Mouse (Mus musculus): ENCODE results near the gene Wnk4.

Wnk4 gene

DNA sequence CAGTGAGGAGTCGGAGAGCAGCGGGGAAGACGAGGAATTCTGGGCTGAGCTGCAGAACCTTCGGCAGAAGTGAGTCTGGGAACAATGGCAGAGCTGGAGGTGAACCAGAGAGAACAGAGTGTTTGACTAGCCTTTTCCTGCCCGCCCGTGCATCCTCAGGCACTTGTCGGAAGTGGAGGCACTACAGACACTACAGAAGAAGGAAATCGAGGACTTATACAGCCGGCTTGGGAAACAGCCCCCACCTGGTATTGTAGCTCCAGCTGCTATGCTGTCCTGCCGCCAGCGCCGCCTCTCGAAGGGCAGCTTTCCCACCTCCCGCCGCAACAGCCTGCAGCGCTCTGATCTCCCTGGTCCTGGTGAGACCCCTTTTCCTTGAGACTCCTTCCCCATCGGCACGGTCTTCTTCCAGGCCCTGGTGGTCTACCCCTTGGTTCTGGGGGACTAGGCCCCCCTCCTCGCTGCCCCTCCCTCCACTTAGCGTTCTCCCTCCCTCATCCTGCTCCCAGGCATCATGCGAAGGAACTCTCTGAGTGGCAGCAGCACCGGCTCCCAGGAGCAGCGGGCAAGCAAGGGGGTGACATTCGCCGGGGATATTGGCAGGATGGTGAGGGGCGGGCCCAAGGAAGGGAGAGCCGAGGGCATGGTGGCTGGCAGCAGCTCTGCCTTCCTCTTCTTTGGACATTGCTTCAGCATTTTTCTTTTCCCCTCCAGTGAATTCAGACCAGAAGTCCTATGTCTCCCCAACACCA, 16.1 kb downstream of the Wnk4 start:
- no peak for DNase-seq (ENCODE audit: low spot score in 2 of 2)

DNA sequence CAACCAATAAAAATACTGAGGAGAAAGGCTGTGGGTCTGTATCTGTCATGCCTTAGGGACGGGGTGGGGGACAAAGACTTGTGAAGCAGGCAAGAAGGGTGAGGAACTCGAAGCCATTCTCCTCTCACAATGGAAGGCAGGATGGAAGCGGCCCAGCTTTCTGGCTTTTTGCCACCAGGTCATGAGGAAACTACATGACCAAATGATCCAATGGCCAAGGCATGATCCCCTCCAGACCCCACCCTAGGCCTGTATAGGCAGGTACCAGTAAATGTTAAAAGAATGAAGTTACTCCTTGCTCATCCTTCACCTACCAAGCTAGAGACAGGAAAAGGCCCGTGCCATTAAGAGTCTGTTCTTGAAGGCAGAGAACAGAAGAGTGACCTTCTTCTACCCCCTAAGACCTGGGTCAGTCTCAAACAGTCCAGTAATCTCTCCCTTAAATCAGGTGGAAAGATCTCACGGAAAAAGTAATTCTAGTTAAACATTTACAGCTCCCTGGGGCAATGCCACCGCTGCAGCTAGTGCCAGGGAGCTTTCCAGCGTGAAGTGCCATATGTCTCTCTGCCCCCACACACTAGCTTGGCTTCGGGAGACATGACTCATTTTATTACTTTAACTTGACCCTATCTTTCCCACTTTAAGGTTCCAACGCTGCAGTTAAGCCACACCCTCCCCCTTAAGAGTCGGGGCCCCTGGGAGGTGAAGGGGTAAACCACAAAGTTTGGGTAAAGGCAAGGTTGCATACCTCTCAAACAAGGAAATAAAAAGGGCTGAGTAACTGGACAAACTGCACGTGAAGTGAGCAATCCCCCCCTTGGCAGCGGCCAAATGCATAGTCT, 17.2 kb downstream of the Wnk4 start:
- DNase-seq (ENCODE audit: low spot score in 2 of 2), result no peak

DNA sequence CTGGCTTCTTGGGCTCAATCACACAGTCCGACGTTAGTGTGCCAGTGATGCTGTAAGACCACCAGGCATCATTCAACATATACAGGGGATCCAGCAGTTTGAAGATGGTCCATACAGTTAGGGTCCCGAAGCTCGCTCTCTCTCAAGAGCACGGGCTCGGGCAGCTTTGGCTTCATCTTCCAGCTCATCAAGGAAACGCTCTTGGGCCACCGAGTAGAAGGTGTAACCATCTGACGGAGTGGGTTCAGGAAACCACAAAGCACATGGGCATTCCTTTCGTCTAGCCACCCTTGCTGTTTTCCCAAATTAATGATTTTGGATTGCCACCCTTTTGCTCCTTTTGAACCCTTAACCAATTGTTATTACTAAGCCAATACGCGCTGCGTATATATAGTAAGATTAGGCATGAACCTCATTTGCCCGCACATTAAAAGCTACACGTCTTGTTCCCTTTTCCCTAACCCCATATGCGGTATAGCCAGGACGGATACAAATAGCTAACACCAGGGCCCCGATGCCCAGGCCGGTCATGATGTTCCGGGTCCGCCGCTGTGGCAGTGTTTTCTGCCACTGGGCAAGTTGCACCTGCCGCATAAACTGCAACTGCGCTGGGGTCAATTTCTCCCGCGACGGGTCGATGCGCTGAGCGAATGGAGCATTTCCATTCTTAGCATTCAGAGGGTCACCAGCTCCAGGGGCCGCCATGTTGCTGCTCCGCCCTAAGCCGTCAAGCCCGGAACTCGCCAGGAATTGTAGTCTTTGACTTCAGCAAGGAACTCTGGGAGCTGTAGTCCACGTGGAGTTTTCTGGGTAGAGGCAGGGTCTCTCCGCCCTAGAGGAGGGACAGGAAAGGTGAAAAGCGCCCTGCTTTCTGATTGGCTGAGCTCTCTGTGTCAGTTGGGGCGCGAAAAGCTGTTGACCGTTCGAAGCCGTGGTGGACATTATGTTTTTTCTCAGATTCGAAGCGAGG, 18.1 kb downstream of the Wnk4 start, which contains the start of the genes Cntd1 and Coa3:
Gene Cntd1, plus strand, starts transcription at position 790 of the 970 bp plus-strand sequence.
Gene Coa3, minus strand, starts transcription at position 892 of the 970 bp plus-strand sequence.
- DNase-seq (ENCODE audit: low spot score in 2 of 2), result peak; percentile 66 to 81

DNA sequence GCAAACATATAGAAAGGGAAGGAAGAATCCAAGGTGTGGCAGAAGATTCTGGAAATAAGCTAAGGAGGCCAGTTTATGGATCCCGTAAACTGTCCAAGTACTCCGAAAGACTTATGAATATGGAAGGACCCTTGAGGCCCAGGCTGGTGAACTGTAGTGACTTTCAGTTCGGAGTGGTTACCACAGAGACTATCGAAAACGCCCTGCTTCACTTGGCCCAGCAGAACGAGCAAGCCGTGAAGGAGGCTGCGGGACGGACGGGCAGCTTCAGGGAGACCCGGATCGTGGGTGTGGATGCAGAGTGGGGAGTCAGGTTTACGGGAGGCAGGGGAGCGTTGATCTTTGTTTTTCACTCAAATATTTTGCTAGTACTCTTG, 18.8 kb downstream of the Wnk4 start:
- no peak for DNase-seq (ENCODE audit: low spot score in 2 of 2)

DNA sequence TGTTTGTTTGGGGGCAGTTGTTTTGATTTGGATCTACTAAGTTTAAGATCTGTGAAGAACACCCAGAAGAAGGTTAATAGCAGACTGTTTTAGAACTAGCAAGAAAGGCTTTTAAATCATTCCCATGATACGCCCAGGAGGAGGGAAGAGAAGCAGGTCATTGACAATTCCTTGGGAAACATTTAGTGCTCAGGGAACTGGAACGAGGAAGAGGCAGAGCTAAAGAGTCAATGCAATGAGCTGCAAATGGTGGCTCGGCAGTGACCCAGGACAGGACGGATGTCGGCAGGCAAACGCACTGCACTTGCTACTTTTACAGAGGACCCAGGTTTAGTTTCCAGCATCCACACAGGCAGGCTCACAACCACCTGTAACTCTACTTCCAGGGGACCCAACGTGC, 20.5 kb downstream of the Wnk4 start:
- DNase-seq (ENCODE audit: low spot score in 2 of 2), result no peak

DNA sequence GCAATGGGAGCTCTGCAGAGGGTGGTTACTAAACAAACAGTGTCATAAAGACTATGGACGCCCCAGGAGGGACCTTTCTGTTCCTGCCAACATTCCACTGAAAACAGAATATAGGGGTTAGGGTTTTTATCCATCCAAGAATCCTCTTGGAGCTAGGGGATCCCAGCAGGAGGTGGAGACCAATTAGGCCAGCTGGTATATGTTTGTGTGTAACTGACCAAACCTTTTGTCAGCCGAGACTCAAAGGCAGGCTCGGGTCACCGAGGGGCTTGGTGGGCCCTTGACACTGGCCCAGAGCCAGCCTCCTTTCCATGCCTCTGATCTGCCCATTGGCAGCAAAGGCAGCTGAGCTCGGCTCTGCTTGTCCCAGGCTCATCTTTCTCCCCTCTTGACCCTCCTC, 22.5 kb downstream of the Wnk4 start:
- no peak for DNase-seq (ENCODE audit: low spot score in 2 of 2)

DNA sequence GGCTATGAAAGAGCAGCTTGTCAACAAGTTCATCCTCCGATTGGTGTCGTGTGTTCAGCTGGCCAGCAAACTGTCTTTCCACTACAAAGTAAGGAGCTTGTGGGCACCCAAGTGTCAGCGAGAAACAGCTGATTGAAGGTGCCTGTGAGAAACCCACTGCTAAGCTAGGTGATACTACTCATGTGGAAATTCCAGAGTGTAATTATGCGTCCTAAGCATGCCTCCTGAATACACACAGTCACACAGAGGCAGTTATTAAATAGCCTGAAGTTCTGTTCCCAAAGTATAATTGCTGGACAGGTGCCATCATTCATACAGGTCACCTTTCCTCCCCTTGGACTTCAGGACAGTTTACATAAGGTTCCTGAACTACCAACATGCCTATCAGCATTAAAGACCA, 23.4 kb downstream of the Wnk4 start:
- no peak for DNase-seq (ENCODE audit: low spot score in 2 of 2)

DNA sequence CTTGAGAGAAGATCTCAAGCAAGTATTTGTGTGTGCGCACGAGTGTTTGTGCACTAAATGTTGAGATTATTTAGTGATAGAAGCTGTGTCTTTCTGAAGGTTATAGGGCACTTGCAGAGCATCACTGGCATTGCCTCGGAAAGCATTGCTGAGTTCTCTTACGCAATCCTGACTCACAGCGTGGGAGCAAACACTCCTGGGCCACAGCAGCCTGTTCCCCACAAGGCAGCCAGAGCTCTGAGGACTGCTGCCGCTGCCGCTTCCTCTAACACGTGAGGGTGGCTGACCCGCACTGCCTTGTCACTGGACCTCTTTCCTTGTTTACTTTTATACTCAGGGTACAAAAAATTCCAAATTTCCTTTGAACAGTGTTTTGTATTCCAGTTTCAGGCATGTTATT, 26.9 kb downstream of the Wnk4 start:
- DNase-seq (ENCODE audit: low spot score in 2 of 2), result no peak

DNA sequence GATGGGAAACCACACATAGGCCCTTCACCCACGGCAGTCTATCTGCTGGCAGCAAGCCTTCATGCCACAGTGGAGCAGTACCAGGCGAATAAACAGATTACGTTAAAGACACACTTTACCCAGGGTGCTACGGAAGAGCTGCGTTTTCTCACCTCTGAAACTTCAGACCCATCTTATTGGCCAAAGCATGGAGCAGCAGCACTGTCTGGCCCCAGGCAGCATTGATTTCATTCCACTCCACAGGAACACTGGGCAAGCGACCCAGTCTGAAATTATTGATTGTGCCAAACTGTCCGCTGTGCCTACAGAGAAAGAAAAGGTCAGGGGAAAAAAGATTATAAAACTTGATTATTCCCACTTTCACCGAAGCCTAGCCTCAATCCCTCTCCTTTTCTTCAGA, 30.9 kb downstream of the Wnk4 start:
- DNase-seq (ENCODE audit: low spot score in 2 of 2), result no peak

DNA sequence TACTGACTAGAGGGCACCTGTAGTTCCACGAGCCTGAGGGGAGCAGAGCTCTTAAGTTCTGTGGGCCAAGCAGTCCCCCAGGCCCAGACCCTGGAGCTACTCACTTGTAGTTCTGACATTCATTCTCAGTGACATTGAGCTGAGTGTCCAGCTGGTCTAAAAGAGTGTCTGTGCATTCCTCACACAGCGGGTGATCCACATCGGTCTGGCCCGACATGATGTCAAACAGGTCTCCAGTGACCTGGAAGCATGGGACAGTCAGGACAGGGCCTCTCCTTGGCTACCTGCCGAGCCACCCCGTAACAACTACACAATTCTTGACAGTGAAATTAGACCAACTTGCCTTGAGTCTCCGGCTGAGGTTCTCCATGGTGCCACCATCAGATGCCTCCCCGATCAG, 34.8 kb downstream of the Wnk4 start:
- DNase-seq (ENCODE audit: low spot score in 2 of 2), result no peak

DNA sequence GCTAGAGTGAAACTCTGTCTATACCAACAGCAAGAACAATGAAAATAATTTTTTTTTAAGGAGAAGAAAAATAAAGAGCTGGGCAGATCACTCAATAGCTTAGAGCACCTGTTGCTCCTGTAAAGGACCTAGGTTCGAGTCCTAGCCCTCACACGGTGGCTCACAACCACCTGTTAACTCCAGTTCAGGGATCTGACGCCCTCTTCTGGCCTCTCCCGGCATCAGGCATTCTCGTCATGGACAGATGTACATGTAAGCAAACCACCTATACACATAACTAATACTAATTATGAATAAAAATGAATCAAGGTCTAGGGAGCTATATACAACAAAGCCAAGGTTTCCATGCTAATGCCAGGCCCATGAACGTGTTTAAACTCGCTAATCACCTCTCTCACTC, 40.5 kb downstream of the Wnk4 start:
- no peak for DNase-seq (ENCODE audit: low spot score in 2 of 2)

DNA sequence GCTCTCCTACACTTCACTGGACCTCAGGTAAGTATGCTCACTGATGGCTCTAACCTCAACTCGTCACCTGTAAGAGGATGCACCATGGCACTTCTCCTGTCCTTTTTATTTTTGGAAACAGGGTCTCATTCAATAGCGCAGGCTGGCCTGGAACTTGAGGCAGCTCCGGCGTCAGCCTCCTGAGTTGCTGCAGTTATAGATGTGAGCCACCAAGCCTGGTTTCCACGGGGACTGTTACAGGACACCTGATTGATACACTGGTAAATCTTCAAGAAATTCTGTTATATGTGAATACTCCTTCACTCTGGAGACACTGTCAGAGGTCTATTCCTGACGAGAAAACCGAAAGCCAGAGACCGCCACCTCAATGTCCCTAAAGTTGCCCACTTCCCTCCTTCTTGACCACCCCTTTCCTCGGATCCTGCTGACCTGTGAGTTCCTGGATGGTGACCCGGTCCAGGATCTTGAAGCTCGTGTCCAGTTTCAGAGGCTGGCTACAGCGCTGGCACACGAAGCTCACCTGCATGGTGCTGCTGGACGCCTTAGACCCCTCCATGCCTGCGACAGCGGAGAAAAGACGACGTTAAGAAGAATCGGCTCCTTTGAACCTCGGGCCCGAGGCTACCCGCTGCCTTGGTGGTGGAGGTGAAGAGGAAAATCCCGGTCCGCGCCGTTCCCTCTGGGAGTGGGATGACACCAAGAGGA, 41.1 kb downstream of the Wnk4 start:
- DNase-seq (ENCODE audit: low spot score in 2 of 2), result no peak

DNA sequence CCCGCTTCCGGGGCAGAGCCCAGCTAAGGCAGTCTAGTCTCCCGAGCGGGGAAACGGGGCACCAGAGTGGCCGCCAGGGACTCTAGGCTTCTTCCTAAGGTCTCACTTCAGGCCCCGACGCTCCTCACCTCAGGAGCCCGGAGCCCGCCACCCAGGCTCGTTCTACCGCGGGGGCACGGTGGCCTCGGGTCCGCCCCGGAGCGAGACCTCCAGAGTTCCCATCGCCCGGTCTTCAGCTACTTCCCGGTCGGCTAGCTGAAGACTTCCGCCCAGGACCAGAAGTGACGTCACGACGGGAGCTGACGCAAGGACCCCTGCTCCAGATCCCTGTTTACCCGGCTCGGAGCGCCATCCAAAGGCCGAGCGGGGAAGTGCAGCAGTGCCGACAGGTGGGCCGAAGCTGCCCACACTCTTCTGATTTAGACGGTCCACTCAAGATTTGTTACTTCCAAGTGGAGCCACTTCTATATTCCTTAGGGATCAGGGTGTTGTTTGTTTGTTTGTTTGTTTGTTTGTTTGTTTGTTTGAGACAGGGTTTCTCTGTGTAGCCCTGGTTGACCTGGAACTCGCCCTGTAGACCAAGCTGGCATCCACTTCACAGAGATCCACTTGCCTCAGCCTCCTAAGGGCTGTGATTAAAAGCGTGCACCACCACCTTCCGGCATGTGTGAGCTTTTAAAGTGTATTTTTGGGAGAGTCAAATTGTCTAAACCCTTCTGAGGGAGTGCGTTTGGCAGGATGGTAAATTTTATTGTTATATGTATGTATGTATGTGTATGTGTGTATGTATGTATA, 41.8 kb downstream of the Wnk4 start, which contains the start of gene Becn1:
Gene Becn1, minus strand, starts transcription at position 283 of the 795 bp plus-strand sequence.
- peak; percentile 89 to 96 for DNase-seq (ENCODE audit: low spot score in 2 of 2)

DNA sequence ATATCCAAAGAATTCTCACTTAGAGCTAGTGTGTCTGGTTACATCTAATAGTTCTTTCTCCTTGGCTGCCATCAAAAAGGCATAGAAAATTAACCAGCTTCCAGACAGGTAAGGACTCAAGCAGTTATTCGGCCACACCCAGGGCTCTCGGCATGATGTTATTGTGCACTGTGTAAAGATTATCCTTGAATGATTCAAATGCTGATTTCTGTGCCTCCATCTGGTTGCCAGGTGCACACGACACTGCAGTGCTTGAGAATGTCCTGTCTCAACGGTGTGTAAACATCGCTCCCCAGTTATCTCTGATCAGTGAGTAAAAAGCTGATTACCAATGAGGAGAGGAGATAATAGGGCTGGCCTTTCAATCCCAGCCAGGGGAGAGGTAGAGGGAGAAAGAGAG, 47.4 kb downstream of the Wnk4 start:
- DNase-seq (ENCODE audit: low spot score in 2 of 2), result no peak

DNA sequence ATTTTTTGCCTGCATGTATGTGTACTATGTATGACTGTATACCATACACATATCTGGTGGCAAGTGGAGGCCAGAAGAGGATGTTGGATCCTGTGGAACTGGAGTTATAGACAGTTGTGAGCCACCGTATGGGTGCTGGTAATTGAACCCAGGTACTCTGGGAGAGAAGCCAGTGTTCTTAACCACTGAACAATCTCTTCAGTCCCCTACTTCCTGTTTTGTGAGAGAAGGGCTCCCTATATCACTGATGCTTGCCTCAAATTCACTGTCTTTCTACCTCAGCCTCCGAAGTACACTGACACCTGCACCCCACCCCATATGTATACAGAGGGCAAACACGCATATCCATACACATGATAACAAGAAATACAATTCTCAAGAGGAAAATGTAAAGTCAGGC, 50.7 kb downstream of the Wnk4 start:
- DNase-seq (ENCODE audit: low spot score in 2 of 2), result no peak

DNA sequence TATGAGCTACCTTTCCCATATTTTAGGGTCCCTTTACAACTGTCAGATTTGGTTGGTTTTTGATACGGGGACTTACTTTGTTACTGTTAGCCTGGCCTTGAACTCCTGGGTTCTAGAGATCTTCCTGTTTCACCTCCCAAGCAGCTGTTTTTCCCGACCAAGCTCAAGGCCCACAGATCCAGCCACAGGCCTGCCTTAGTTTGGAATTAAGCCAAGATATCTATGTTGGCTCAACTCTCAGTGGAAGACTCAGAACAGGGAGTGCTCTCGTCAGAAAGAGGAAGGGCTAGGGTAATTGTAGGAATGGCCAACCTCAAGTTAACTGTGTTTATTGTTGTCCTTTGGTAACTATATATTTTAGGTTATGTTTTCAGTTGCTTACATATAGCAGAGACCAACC, 51.8 kb downstream of the Wnk4 start:
- DNase-seq (ENCODE audit: low spot score in 2 of 2), result no peak

DNA sequence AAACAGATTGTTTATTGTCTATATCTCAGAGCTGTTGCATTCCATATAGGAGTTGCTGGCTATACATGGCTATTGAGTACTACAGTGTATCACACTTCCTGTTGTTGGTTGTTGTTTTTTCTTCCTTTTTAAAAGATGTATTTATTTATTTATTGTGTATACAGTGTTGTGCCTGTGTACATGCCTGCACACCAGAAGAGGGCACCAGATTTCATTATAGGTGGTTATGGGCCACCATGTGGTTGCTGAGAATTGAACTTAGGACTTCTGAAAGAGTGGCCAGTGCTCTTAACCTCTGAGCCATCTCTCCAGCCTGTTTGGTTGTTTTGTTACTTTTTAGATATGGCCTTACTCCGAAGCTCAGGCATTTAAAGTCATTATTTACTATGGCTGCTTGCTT, 54.2 kb downstream of the Wnk4 start:
- no peak for DNase-seq (ENCODE audit: low spot score in 2 of 2)

DNA sequence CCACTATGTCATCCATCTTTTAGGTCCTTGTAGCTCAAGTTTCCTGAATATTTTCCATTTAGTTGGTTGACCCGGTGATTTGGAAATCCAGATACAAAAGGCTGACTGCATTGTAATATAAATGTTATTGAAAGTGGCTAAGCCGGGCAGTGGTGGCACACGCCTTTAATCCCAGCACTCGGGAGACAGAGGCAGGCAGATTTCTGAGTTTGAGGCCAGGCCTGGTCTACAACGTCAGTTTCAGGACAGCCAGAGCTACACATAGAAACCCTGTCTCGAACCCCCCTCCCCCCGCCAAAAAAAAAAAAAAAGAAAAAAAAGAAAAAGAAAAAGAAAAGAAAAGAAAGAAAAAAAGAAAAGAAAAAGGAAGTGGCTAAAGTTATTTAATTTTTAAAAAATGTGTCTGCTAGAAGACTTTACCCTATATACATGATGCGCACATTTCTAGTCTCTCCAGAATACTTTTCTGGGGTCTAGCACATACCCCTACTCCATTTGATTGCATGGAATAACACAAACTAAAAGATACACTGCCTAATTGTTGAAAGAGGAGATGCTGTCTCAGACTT, 54.8 kb downstream of the Wnk4 start:
- DNase-seq (ENCODE audit: low spot score in 2 of 2), result no peak

DNA sequence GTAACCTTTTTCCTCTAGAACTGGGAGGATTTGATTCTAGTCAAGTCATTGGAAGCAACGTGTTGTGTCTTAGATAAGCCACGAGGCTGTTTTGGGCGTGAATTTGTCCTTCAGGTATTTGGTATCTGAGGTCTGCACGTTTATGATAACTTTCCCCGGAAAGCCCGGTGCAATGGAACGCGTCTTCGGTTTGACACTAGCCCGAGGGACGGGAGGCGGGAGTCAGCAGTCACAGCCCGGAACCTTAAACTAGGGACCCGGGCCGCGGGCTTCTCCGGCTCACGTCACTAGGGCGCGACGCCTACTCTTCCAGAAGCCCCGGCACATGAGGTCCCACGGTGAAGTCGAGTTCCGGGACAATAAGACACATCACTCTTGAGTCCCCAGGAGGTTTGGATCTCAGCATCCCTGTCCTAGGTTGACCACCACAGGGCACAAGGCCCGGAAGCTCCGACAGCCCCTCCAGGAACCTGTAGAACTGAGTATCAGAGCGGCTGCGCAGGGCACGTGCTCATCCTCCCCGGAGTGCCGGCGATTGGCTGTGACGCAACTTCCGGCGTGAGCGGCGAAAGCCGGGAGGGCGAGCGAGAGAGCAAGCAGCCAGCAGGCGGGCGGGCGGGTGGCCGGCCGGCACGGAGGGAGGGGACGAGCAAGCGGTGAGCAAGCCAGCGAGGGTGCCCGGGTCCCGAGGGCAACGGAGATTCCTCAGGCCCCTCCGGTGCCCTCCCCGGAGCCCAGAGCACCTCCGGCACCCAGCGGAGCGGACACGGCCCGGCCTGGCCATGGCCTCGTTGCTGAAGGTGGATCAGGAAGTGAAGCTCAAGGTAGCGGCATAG, 55.5 kb downstream of the Wnk4 start, which contains the start of gene Psme3:
Gene Psme3, plus strand, starts transcription at position 549 of the 836 bp plus-strand sequence.
- DNase-seq (ENCODE audit: low spot score in 2 of 2), result peak; percentile 85 to 92

Data from frontal cortex, postnatal 10 days (tissue).